Mouse (Mus musculus) thymus, adult 2 months (tissue): ENCODE measurements at regions not wholly inside any gene's neighbourhood (a gene's known extent, or its start where the extent isn't known, plus 50 kb on each side); places are given as distances from the start of the nearest gene placed in this dataset.

Source experiments
- CTCF ChIP-seq: fragments of 200-500 bp; IDR thresholded peaks from 2 replicates; pipeline ENCODE4 v1.5.1; 2012; ENCODE audit warnings: mild to moderate bottlenecking, control low read depth, low read length, moderate library complexity, borderline replicate concordance; ENCODE audit not compliant: control insufficient read depth, poor library complexity, insufficient read depth; ENCODE audit errors: extremely low read depth
- POLR2A ChIP-seq: fragments of 200-500 bp; IDR thresholded peaks from 2 replicates; pipeline ENCODE4 v1.6.1; 2012; ENCODE audit warnings: mild to moderate bottlenecking, low read length, control low read depth, moderate library complexity; ENCODE audit not compliant: control insufficient read depth, poor library complexity, insufficient read depth; ENCODE audit errors: extremely low read depth

DNA sequence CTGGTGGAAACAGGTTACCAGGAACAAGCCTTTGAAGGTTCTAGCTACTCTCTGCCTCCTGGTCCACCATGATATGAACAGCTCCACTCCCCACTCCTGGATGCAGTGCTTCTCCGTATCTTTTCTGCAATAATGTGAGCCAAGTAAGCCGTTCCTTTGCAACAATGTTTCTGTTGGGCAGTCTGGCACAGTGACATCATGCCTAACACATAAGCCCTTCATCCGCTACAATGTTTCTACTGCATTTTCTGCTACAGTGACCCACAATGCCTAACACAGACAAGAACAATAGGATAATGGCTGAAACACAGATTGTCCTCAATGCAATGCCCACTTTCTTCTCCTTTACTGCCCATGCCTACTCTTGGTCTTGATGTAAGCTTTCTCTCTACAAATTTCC lies 98.9 kb upstream of the Irf2bp2 start:
- TF ChIP-seq POLR2A (no peak), CTCF (no peak)
